Mouse (Mus musculus): ENCODE results near the gene Gm28845.

- no peak for TF ChIP-seq EP300 (IDR thresholded peaks at IDR 0.05)
- no peak for TF ChIP-seq CTCF (IDR thresholded peaks at IDR 0.05)
Observed at GRCm38 (mm10) chr1:65103273-65103672, 16.1 kb downstream of the Gm28845 start, which contains the start of gene Cryga.

Data from lung, postnatal 0 days (tissue).